Mouse (Mus musculus): ENCODE results near the gene Hspa12b. TPM values are rescaled to one million over a fixed set of nuclear protein-coding genes. Genes with fewer than 3 reads are reported as not detected.

The Hspa12b gene
- total and polyA plus RNA-seq, 3 experiments, result 0.98 to 2.9 (median 2.2) TPM

DNA sequence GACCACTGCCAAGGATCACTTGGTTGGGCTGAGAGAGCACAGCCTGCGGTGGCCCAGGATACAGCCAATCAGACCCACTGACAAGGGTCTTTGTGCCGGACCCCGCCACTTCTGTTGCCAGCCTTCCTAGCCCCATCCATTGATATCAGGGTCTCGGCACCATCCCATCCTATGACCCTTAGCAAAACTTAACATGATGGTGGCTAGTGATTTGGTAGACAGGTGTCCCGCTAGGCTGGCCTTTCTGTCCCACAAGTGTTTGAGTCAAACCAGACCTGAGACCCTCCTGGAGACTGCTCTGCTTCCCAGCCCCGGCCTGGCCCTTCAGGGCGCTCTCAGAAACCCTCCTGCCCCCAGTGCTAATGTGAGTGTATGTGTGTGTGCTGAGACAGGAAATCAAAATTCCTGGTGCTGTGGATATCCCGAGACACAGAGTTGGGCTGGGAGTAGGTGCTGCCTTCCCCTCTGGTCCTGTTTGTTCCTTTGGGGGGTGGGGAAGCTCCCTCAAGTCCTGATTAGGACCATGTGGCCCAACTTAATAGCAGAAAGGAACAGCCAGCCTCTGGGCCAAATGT is 7.8 kb downstream of the Hspa12b start:
- H3K9me3 ChIP-seq (replicated peaks), result no peaks in the 10 kb centered on the region
- DNase-seq (ENCODE audit: low spot score), result no peak
- H3K27me3 ChIP-seq (ENCODE audit: insufficient read depth, low read length), result no peaks in the 10 kb centered on the region
- peaks cover 5% of the 10 kb centered on the region for H3K36me3 ChIP-seq (replicated peaks)
- no peak overlapping the region for H3K4me3 ChIP-seq (ENCODE audit: low read depth, low read length)
- peaks cover 48% of the 10 kb centered on the region for H3K4me1 ChIP-seq (ENCODE audit: insufficient read depth, low read depth, low read length)
- no peak for TF ChIP-seq POLR2AphosphoS5 (IDR thresholded peaks at IDR 0.05; ENCODE audit: insufficient replicate concordance, low read depth, low read length)
- TF ChIP-seq TAL1 (conservative IDR thresholded peaks at IDR 0.05; ENCODE audit: low read depth, low read length), result no peak
- no peak for TF ChIP-seq GATA1 (IDR thresholded peaks at IDR 0.05; ENCODE audit: borderline replicate concordance, low read length)
- ATAC-seq (ENCODE audit: extremely low read depth, insufficient number of reproducible peaks, low FRiP score, poor library complexity, severe bottlenecking), result no peak

DNA sequence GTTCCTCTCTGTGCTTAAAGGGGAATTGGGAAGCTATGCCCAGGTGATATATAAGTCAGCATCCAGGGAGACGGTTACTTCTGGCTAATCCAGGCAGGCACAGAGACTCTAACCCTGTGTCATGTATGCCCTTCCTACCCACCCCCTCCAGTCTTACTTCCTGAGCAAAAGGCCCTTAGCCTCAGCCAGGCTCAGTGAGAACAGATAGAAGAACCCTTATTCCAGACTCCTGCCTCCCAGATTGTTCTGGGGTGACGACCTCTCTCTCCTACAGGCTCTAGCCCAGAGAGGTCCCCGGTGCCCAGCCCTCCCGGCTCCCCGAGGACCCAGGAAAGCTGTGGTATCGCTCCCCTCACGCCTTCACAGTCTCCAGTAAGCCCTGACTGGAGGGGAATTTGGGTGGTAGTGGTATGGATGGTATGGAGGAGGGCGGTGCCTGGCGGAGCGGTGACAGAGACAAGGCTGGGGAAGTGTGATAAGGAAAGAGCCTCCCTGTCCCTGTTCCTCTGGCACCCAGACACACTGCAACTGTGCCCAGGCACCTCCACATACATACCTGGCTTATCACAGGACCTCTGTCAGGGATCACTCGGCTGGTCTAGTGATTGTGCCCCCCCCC is 8.6 kb downstream of the Hspa12b start:
- no peaks in the 10 kb centered on the region for H3K27me3 ChIP-seq (ENCODE audit: insufficient read depth, low read length)
- H3K4me1 ChIP-seq (ENCODE audit: insufficient read depth, low read depth, low read length), result peaks cover 49% of the 10 kb centered on the region
- H3K36me3 ChIP-seq (replicated peaks), result peaks cover 6% of the 10 kb centered on the region
- peak overlapping the region; percentile 28; the same call in 1 of the 2 replicates for H3K4me3 ChIP-seq (ENCODE audit: low read depth, low read length)
- no peaks in the 10 kb centered on the region for H3K9me3 ChIP-seq (replicated peaks)
- DNase-seq (ENCODE audit: low spot score) (peak; percentile 76), ATAC-seq (ENCODE audit: extremely low read depth, insufficient number of reproducible peaks, low FRiP score, poor library complexity, severe bottlenecking) (peak; percentile 91)
- TF ChIP-seq CTCF (IDR thresholded peaks at IDR 0.05; ENCODE audit: low read depth, low read length), result no peak
- TF ChIP-seq GATA2 (IDR thresholded peaks at IDR 0.05; ENCODE audit: borderline replicate concordance, low read depth, low read length), result no peak
- TF ChIP-seq POLR2AphosphoS5 (IDR thresholded peaks at IDR 0.05; ENCODE audit: insufficient replicate concordance, low read depth, low read length), result no peak
- no peak for TF ChIP-seq GATA1 (IDR thresholded peaks at IDR 0.05; ENCODE audit: borderline replicate concordance, low read length)
- peak; percentile 72 for TF ChIP-seq TAL1 (conservative IDR thresholded peaks at IDR 0.05; ENCODE audit: low read depth, low read length)

DNA sequence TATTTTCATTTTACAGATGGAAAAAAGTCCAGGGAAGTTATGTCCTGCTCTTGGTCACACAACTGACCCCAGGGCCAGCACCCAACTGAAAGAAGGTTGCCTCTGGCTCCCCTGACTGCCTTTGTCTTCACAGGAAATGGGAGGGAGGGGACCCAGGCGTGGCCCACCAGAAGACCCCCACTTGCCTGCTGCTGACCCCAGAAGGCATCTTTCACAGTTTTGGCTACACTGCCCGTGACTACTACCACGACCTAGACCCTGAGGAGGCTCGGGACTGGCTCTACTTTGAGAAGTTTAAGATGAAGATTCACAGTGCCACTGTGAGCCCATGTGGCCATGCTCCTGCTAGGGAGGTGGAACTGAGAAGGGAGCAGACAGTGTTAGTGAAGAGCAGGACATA is 11.2 kb downstream of the Hspa12b start:
- peaks cover 22% of the 10 kb centered on the region for H3K36me3 ChIP-seq (replicated peaks)
- H3K4me1 ChIP-seq (ENCODE audit: insufficient read depth, low read depth, low read length), result peaks cover 59% of the 10 kb centered on the region
- H3K27me3 ChIP-seq (ENCODE audit: insufficient read depth, low read length), result no peaks in the 10 kb centered on the region
- no peak overlapping the region for H3K4me3 ChIP-seq (ENCODE audit: low read depth, low read length)
- no peak for DNase-seq (ENCODE audit: low spot score)
- no peak for TF ChIP-seq GATA2 (IDR thresholded peaks at IDR 0.05; ENCODE audit: borderline replicate concordance, low read depth, low read length)
- no peak for TF ChIP-seq CTCF (IDR thresholded peaks at IDR 0.05; ENCODE audit: low read depth, low read length)
- no peak for TF ChIP-seq TAL1 (conservative IDR thresholded peaks at IDR 0.05; ENCODE audit: low read depth, low read length)
- no peak for TF ChIP-seq GATA1 (IDR thresholded peaks at IDR 0.05; ENCODE audit: borderline replicate concordance, low read length)
- no peak for TF ChIP-seq POLR2AphosphoS5 (IDR thresholded peaks at IDR 0.05; ENCODE audit: insufficient replicate concordance, low read depth, low read length)
- ATAC-seq (ENCODE audit: extremely low read depth, insufficient number of reproducible peaks, low FRiP score, poor library complexity, severe bottlenecking), result no peak
- H3K9me3 ChIP-seq (replicated peaks), result no peaks in the 10 kb centered on the region

DNA sequence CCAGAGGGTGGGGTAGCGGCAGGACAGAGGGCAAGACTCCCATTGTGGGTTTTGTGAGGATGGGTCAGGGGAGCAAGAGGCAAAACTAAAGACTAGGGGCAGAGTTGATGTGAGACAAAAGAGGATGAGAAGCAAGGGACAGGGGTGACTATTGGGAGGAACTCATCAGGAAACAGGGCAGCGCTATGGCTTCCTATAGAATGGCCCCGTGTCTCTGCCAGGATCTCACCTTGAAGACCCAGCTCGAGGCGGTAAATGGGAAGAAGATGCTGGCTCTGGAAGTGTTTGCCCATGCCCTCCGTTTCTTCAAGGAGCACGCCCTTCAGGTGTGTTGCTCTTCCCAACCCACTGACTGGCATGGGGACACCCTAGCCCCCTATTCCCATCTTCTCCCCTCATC is 11.7 kb downstream of the Hspa12b start:
- H3K4me1 ChIP-seq (ENCODE audit: insufficient read depth, low read depth, low read length), result peaks cover 61% of the 10 kb centered on the region
- ATAC-seq (ENCODE audit: extremely low read depth, insufficient number of reproducible peaks, low FRiP score, poor library complexity, severe bottlenecking) (no peak), DNase-seq (ENCODE audit: low spot score) (no peak)
- H3K27me3 ChIP-seq (ENCODE audit: insufficient read depth, low read length), result no peaks in the 10 kb centered on the region
- no peak overlapping the region for H3K4me3 ChIP-seq (ENCODE audit: low read depth, low read length)
- H3K36me3 ChIP-seq (replicated peaks), result peaks cover 27% of the 10 kb centered on the region
- TF ChIP-seq TAL1 (conservative IDR thresholded peaks at IDR 0.05; ENCODE audit: low read depth, low read length) (no peak), GATA2 (IDR thresholded peaks at IDR 0.05; ENCODE audit: borderline replicate concordance, low read depth, low read length) (no peak), POLR2AphosphoS5 (IDR thresholded peaks at IDR 0.05; ENCODE audit: insufficient replicate concordance, low read depth, low read length) (no peak), CTCF (IDR thresholded peaks at IDR 0.05; ENCODE audit: low read depth, low read length) (no peak), GATA1 (IDR thresholded peaks at IDR 0.05; ENCODE audit: borderline replicate concordance, low read length) (no peak)
- H3K9me3 ChIP-seq (replicated peaks), result no peaks in the 10 kb centered on the region

DNA sequence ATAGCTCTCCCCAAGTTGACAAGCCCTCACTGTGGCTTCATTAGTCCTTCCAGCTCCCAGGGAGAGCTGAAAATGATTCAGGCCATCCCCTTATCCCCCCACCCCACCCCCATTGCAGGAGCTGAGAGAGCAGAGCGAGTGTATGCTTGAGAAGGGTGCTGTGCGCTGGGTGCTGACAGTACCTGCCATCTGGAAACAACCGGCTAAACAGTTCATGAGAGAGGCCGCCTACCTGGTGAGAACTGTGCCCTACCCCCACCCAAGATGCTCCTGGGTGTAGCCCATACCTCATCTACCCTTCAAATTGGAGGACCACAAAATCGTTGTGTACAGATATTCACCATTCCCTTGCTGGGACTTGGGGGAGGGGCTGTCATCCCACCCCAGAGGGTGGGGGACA is 12.2 kb downstream of the Hspa12b start:
- Histone ChIP-seq H3K36me3 (replicated peaks) (peaks cover 31% of the 10 kb centered on the region), H3K4me1 (ENCODE audit: insufficient read depth, low read depth, low read length) (peaks cover 58% of the 10 kb centered on the region), H3K4me3 (ENCODE audit: low read depth, low read length) (no peak overlapping the region), H3K27me3 (ENCODE audit: insufficient read depth, low read length) (no peaks in the 10 kb centered on the region), H3K9me3 (replicated peaks) (no peaks in the 10 kb centered on the region)
- no peak for DNase-seq (ENCODE audit: low spot score)
- ATAC-seq (ENCODE audit: extremely low read depth, insufficient number of reproducible peaks, low FRiP score, poor library complexity, severe bottlenecking), result no peak
- TF ChIP-seq CTCF (IDR thresholded peaks at IDR 0.05; ENCODE audit: low read depth, low read length) (no peak), POLR2AphosphoS5 (IDR thresholded peaks at IDR 0.05; ENCODE audit: insufficient replicate concordance, low read depth, low read length) (no peak), GATA2 (IDR thresholded peaks at IDR 0.05; ENCODE audit: borderline replicate concordance, low read depth, low read length) (no peak)

DNA sequence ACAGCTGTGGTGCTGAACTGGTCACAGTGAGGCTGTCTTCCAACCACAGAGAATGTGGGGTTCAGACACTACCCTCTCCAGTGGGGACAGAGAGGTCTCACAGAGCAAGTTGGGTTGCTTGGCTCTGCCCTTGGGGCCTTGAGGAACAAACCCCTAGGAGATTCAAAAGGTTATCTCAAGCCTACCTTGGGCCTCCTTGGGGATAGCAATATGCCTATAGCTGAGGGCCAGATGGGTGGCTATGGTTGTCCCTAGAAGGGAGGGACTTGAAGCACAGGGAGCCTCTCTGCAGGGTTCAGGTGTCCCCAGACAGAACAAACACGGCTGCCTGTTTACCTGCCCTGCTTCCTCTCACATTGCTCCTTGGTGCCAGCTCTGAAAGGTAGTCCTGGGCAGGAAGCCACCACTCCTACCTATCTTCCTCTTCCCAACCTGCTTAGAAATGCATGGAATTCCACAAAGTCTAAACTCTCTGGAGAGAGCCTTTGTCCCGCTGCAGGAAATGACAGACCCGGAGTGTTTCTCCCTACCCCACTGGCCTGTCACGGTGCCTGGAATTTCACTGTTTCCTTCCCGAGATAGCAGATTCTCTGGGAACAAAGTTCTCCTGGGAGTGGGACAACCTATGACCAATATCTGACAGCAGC is 12.9 kb downstream of the Hspa12b start:
- Histone ChIP-seq H3K4me3 (ENCODE audit: low read depth, low read length) (no peak overlapping the region), H3K36me3 (replicated peaks) (peaks cover 33% of the 10 kb centered on the region), H3K27me3 (ENCODE audit: insufficient read depth, low read length) (no peaks in the 10 kb centered on the region), H3K4me1 (ENCODE audit: insufficient read depth, low read depth, low read length) (peaks cover 51% of the 10 kb centered on the region), H3K9me3 (replicated peaks) (peaks cover 5% of the 10 kb centered on the region; the same call in 1 of the 2 replicates)
- DNase-seq (ENCODE audit: low spot score), result no peak
- ATAC-seq (ENCODE audit: extremely low read depth, insufficient number of reproducible peaks, low FRiP score, poor library complexity, severe bottlenecking), result no peak
- TF ChIP-seq TAL1 (conservative IDR thresholded peaks at IDR 0.05; ENCODE audit: low read depth, low read length) (no peak), GATA2 (IDR thresholded peaks at IDR 0.05; ENCODE audit: borderline replicate concordance, low read depth, low read length) (no peak), POLR2AphosphoS5 (IDR thresholded peaks at IDR 0.05; ENCODE audit: insufficient replicate concordance, low read depth, low read length) (no peak), GATA1 (IDR thresholded peaks at IDR 0.05; ENCODE audit: borderline replicate concordance, low read length) (no peak), CTCF (IDR thresholded peaks at IDR 0.05; ENCODE audit: low read depth, low read length) (no peak)

Measured in G1E (cell line).